Mouse (Mus musculus) heart, embryonic 11.5 days (tissue): Measurements from ENCODE around the gene St6galnac6. TPM values are rescaled to one million over a fixed set of nuclear protein-coding genes. Genes with fewer than 3 reads are reported as not detected.

Experiments
- ATAC-seq: fragments of 200-750 bp; cut with Nextera tagmentation; replicated peaks from 2 replicates; pipeline ENCODE4 v1.8.0; 2017; ENCODE audit warnings: moderate library complexity; ENCODE audit not compliant: insufficient number of reproducible peaks, low FRiP score, low TSS enrichment
- H3K27ac ChIP-seq: fragments of 300-500 bp; sonication (generic); 2 replicates; pipeline ENCODE4 v1.5.1; 2014; ENCODE audit warnings: mild to moderate bottlenecking, low read depth, low read length
- H3K27me3 ChIP-seq: fragments of 300-500 bp; sonication (generic); 2 replicates; pipeline ENCODE4 v1.6.1; 2014; ENCODE audit warnings: mild to moderate bottlenecking, low read length, mixed read lengths; ENCODE audit not compliant: control insufficient read depth, insufficient read depth
- H3K36me3 ChIP-seq: fragments of 300-500 bp; sonication (generic); 2 replicates; pipeline ENCODE4 v1.6.1; 2014; ENCODE audit warnings: mild to moderate bottlenecking, low read length, moderate library complexity, mixed read lengths; ENCODE audit not compliant: control insufficient read depth, insufficient read depth
- H3K4me1 ChIP-seq: fragments of 300-500 bp; sonication (generic); 2 replicates; pipeline ENCODE4 v1.6.1; 2014; ENCODE audit warnings: low read length; ENCODE audit not compliant: control insufficient read depth, insufficient read depth
- H3K4me2 ChIP-seq: fragments of 300-500 bp; sonication (generic); 2 replicates; pipeline ENCODE4 v1.6.1; 2014; ENCODE audit warnings: mild to moderate bottlenecking, moderate library complexity
- H3K4me3 ChIP-seq: fragments of 300-500 bp; sonication (generic); 2 replicates; pipeline ENCODE4 v1.5.1; 2014; ENCODE audit warnings: low read depth, low read length
- H3K9ac ChIP-seq: fragments of 300-500 bp; sonication (generic); 2 replicates; pipeline ENCODE4 v1.6.1; 2014; ENCODE audit warnings: mild to moderate bottlenecking, low read depth, low read length, moderate library complexity
- H3K9me3 ChIP-seq: fragments of 300-500 bp; sonication (generic); replicated peaks from 2 replicates; pipeline ENCODE4 v1.6.1; 2016; ENCODE audit warnings: low read length; ENCODE audit not compliant: control insufficient read depth
- WGBS: fragments of 180-500 bp; shearing (Covaris S2); extraction: QIAGEN DNeasy Blood & Tissue Kit; methylation state at CpG from one replicate; pipeline ENCODE4 v1.1.7; 2014; ENCODE audit not compliant: insufficient replicate concordance; 5-methylcytosine and 5-hydroxymethylcytosine counted together
- polyA plus RNA-seq: library from polyadenylated mRNA; unstranded; fragments of >200 nt; fragmentation: Nextera tagmentation; extraction: Ambion mirVana; gene quantifications from 2 replicates; pipeline ENCODE4 v1.2.1, GENCODE M21; 2014

The St6galnac6 gene
- polyA plus RNA-seq, 1 experiment from 2014 or later: 8.3 TPM

GRCm38 (mm10) chr2:32644799-32645475, 45.4 kb downstream of the St6galnac6 start:
- Histone ChIP-seq H3K4me2 (no peak overlapping the region), H3K4me3 (no peak overlapping the region), H3K4me1 (peaks cover 40% of the 10 kb centered on the region), H3K36me3 (no peaks in the 10 kb centered on the region), H3K9ac (no peak overlapping the region), H3K27me3 (no peaks in the 10 kb centered on the region), H3K27ac (peak overlapping the region; percentile 12), H3K9me3 (no peaks in the 10 kb centered on the region)
- no peak for ATAC-seq
- WGBS: 63% methylated on average over 8 of the region's 8 CpGs

- H3K9me3 ChIP-seq: no peaks in the 10 kb centered on the region
- ATAC-seq: no peak
- WGBS: 61% methylated on average over 3 of the region's 3 CpGs
- peak overlapping the region; percentile 73 for H3K27ac ChIP-seq
- H3K27me3 ChIP-seq: no peaks in the 10 kb centered on the region
- no peak overlapping the region for H3K9ac ChIP-seq
- no peak overlapping the region for H3K4me2 ChIP-seq
- no peak overlapping the region for H3K4me3 ChIP-seq
- H3K4me1 ChIP-seq: peaks cover 36% of the 10 kb centered on the region
- no peaks in the 10 kb centered on the region for H3K36me3 ChIP-seq
Measured at GRCm38 (mm10) chr2:32645647-32646046, 46.1 kb downstream of the St6galnac6 start.

- H3K36me3 ChIP-seq: no peaks in the 10 kb centered on the region
- peaks cover 34% of the 10 kb centered on the region for H3K4me1 ChIP-seq
- ATAC-seq: peak; percentile 73; the same call in 1 of the 2 replicates
- H3K9me3 ChIP-seq: no peaks in the 10 kb centered on the region
- peak within 1 kb of the TSS; percentile 41 for H3K4me3 ChIP-seq
- H3K4me2 ChIP-seq: peak within 1 kb of the TSS; percentile 51
- WGBS: 39% methylated on average over 31 of the region's 31 CpGs
- peak within 1 kb of the TSS; percentile 65 for H3K9ac ChIP-seq
- H3K27ac ChIP-seq: peak within 1 kb of the TSS; percentile 73
- H3K27me3 ChIP-seq: no peaks in the 10 kb centered on the region
Measured at GRCm38 (mm10) chr2:32646379-32647056, 47.0 kb downstream of the St6galnac6 start, which contains the start of gene Eng. TSS of gene Eng (plus strand) at chr2:32646595.

- Histone ChIP-seq H3K4me2 (peak overlapping the region; percentile 51), H3K4me3 (peak overlapping the region; percentile 41), H3K9me3 (no peaks in the 10 kb centered on the region), H3K4me1 (peaks cover 34% of the 10 kb centered on the region), H3K27ac (peak overlapping the region; percentile 73), H3K27me3 (no peaks in the 10 kb centered on the region), H3K36me3 (no peaks in the 10 kb centered on the region), H3K9ac (peak overlapping the region; percentile 65)
- 83% methylated on average over 7 of the region's 7 CpGs for WGBS
- ATAC-seq: no peak
Measured at GRCm38 (mm10) chr2:32647366-32647765, 47.9 kb downstream of the St6galnac6 start.

- no peaks in the 10 kb centered on the region for H3K27me3 ChIP-seq
- WGBS: 17% methylated on average over 7 of the region's 7 CpGs
- H3K9ac ChIP-seq: no peak overlapping the region
- 0 out of 2 replicates have a peak overlapping the region, but pooled peaks have one; percentile 19 for H3K4me3 ChIP-seq
- peaks cover 28% of the 10 kb centered on the region for H3K4me1 ChIP-seq
- peak overlapping the region; percentile 86 for H3K27ac ChIP-seq
- no peaks in the 10 kb centered on the region for H3K36me3 ChIP-seq
- peak overlapping the region; percentile 34 for H3K4me2 ChIP-seq
- no peaks in the 10 kb centered on the region for H3K9me3 ChIP-seq
- no peak for ATAC-seq
Measured at GRCm38 (mm10) chr2:32653764-32654163, 54.3 kb downstream of the St6galnac6 start.

- WGBS: 51% methylated on average over 14 of the region's 14 CpGs
- Histone ChIP-seq H3K27ac (peak overlapping the region; percentile 86), H3K4me2 (peak overlapping the region; percentile 31), H3K4me1 (peaks cover 28% of the 10 kb centered on the region), H3K27me3 (no peaks in the 10 kb centered on the region), H3K9me3 (no peaks in the 10 kb centered on the region), H3K9ac (peak overlapping the region; percentile 36), H3K4me3 (no peak overlapping the region), H3K36me3 (no peaks in the 10 kb centered on the region)
- no peak for ATAC-seq
Measured at GRCm38 (mm10) chr2:32654743-32655393, 55.4 kb downstream of the St6galnac6 start.

GRCm38 (mm10) chr2:32655394-32655744, 55.9 kb downstream of the St6galnac6 start:
- Histone ChIP-seq H3K9ac (peak overlapping the region; percentile 22; the same call in 1 of the 2 replicates), H3K4me1 (peaks cover 30% of the 10 kb centered on the region), H3K9me3 (no peaks in the 10 kb centered on the region), H3K27me3 (no peaks in the 10 kb centered on the region), H3K27ac (peak overlapping the region; percentile 86), H3K36me3 (no peaks in the 10 kb centered on the region), H3K4me3 (no peak overlapping the region), H3K4me2 (peak overlapping the region; percentile 2)
- no peak for ATAC-seq
- 72% methylated on average over 3 of the region's 3 CpGs for WGBS

- Histone ChIP-seq H3K9me3 (no peaks in the 10 kb centered on the region), H3K9ac (peak overlapping the region; percentile 22; the same call in 1 of the 2 replicates), H3K4me1 (peaks cover 33% of the 10 kb centered on the region), H3K4me2 (peak overlapping the region; percentile 2; the same call in 1 of the 2 replicates), H3K27ac (peak overlapping the region; percentile 86), H3K27me3 (no peaks in the 10 kb centered on the region), H3K36me3 (no peaks in the 10 kb centered on the region), H3K4me3 (no peak overlapping the region)
- WGBS: 31% methylated on average over 12 of the region's 12 CpGs
- ATAC-seq: peak; percentile 70
Measured at GRCm38 (mm10) chr2:32655826-32656225, 56.3 kb downstream of the St6galnac6 start.
